Mouse (Mus musculus) limb, embryonic 12.5 days (tissue): Measurements from ENCODE around the gene Lrig1. TPM values are rescaled to one million over a fixed set of nuclear protein-coding genes. Genes with fewer than 3 reads are reported as not detected.

Experiments
- ATAC-seq: fragments of 200-750 bp; cut with Nextera tagmentation; 2 replicates; pipeline ENCODE4 v1.8.0; 2017; ENCODE audit warnings: low read depth, moderate TSS enrichment; ENCODE audit not compliant: insufficient number of reproducible peaks, insufficient read depth, low FRiP score, low TSS enrichment
- H3K27ac ChIP-seq: fragments of 300-500 bp; sonication (generic); 2 replicates; pipeline ENCODE4 v1.5.1; 2016; ENCODE audit warnings: mild to moderate bottlenecking, moderate library complexity
- H3K27me3 ChIP-seq: fragments of 300-500 bp; sonication (generic); 2 replicates; pipeline ENCODE4 v1.6.1; 2016; ENCODE audit warnings: mild to moderate bottlenecking, moderate library complexity
- H3K36me3 ChIP-seq: fragments of 300-500 bp; sonication (generic); 2 replicates; pipeline ENCODE4 v1.6.1; 2016; ENCODE audit warnings: mild to moderate bottlenecking, moderate library complexity
- H3K4me1 ChIP-seq: fragments of 300-500 bp; sonication (generic); replicated peaks from 2 replicates; pipeline ENCODE4 v1.6.1; 2016
- H3K4me2 ChIP-seq: fragments of 300-500 bp; sonication (generic); 2 replicates; pipeline ENCODE4 v1.6.1; 2016; ENCODE audit warnings: mild to moderate bottlenecking, moderate library complexity
- H3K4me3 ChIP-seq: fragments of 300-500 bp; sonication (generic); replicated peaks from 2 replicates; pipeline ENCODE4 v1.5.1; 2016; ENCODE audit warnings: mild to moderate bottlenecking
- H3K9ac ChIP-seq: fragments of 300-500 bp; sonication (generic); replicated peaks from 2 replicates; pipeline ENCODE4 v1.6.1; 2016; ENCODE audit warnings: mild to moderate bottlenecking, moderate library complexity
- H3K9me3 ChIP-seq: fragments of 300-500 bp; sonication (generic); 2 replicates; pipeline ENCODE4 v1.6.1; 2016; ENCODE audit warnings: mild to moderate bottlenecking, moderate library complexity
- WGBS: fragments of 180-500 bp; shearing (Covaris S2); methylation state at CpG from one replicate; pipeline ENCODE4 v1.1.7; 2016; 5-methylcytosine and 5-hydroxymethylcytosine counted together
- polyA plus RNA-seq: library from polyadenylated mRNA; unstranded; fragments of >200 nt; fragmentation: Nextera tagmentation; extraction: Ambion mirVana; gene quantifications from 2 replicates; pipeline ENCODE4 v1.2.1, GENCODE M21; 2016

Gene Lrig1
- polyA plus RNA-seq, 1 experiment from 2014 or later, result 20.5 TPM

- Histone ChIP-seq H3K9me3 (no peaks in the 10 kb centered on the region), H3K27me3 (no peaks in the 10 kb centered on the region; the same call in 1 of the 2 replicates), H3K36me3 (no peaks in the 10 kb centered on the region), H3K9ac (no peak overlapping the region), H3K4me2 (no peak overlapping the region), H3K4me3 (no peak overlapping the region), H3K27ac (no peak overlapping the region), H3K4me1 (peaks cover 83% of the 10 kb centered on the region)
- ATAC-seq, result no peak
- WGBS, result 53% methylated on average over 13 of the region's 13 CpGs
Measured at GRCm38 (mm10) chr6:94684844-94685557, 15.0 kb downstream of the Lrig1 start.

- no peaks in the 10 kb centered on the region for H3K9me3 ChIP-seq
- H3K27ac ChIP-seq, result 0 out of 2 replicates have a peak overlapping the region, but pooled peaks have one; percentile 25
- 69% methylated on average over 3 of the region's 3 CpGs for WGBS
- no peak overlapping the region for H3K9ac ChIP-seq
- no peak for ATAC-seq
- H3K27me3 ChIP-seq, result no peaks in the 10 kb centered on the region; the same call in 1 of the 2 replicates
- H3K4me3 ChIP-seq, result no peak overlapping the region
- H3K4me2 ChIP-seq, result no peak overlapping the region
- no peaks in the 10 kb centered on the region for H3K36me3 ChIP-seq
- peaks cover 82% of the 10 kb centered on the region for H3K4me1 ChIP-seq
Measured at GRCm38 (mm10) chr6:94683701-94684100, 16.3 kb downstream of the Lrig1 start.

- no peaks in the 10 kb centered on the region for H3K9me3 ChIP-seq
- H3K4me1 ChIP-seq, result peaks cover 85% of the 10 kb centered on the region
- H3K27ac ChIP-seq, result peak overlapping the region; percentile 56; the same call in 1 of the 2 replicates
- no peaks in the 10 kb centered on the region; the same call in 1 of the 2 replicates for H3K27me3 ChIP-seq
- no peak overlapping the region for H3K4me3 ChIP-seq
- H3K9ac ChIP-seq, result no peak overlapping the region
- no peaks in the 10 kb centered on the region for H3K36me3 ChIP-seq
- peak overlapping the region; percentile 14; the same call in 1 of the 2 replicates for H3K4me2 ChIP-seq
- ATAC-seq, result no peak
- WGBS, result 49% methylated on average over 6 of the region's 6 CpGs
Measured at GRCm38 (mm10) chr6:94682270-94682618, 17.7 kb downstream of the Lrig1 start.

GRCm38 (mm10) chr6:94681446-94682269 is 18.3 kb downstream of the Lrig1 start:
- H3K9ac ChIP-seq, result no peak overlapping the region

GRCm38 (mm10) chr6:94680760-94681445 is 19.1 kb downstream of the Lrig1 start:
- no peak for ATAC-seq
- 22% methylated on average over 5 of the region's 5 CpGs for WGBS

More at GRCm38 (mm10) chr6:94681446-94682269, 18.3 kb downstream of the Lrig1 start:
- Histone ChIP-seq H3K27me3 (peaks cover 4% of the 10 kb centered on the region; the same call in 1 of the 2 replicates), H3K4me3 (no peak overlapping the region), H3K27ac (peak overlapping the region; percentile 56; the same call in 1 of the 2 replicates), H3K36me3 (no peaks in the 10 kb centered on the region), H3K4me2 (peak overlapping the region; percentile 14; the same call in 1 of the 2 replicates), H3K4me1 (peaks cover 85% of the 10 kb centered on the region), H3K9me3 (no peaks in the 10 kb centered on the region)
- WGBS, result 28% methylated on average over 15 of the region's 15 CpGs
- ATAC-seq, result no peak

GRCm38 (mm10) chr6:94679249-94679648 is 20.7 kb downstream of the Lrig1 start:
- Histone ChIP-seq H3K27me3 (peaks cover 5% of the 10 kb centered on the region; the same call in 1 of the 2 replicates), H3K4me1 (peaks cover 88% of the 10 kb centered on the region), H3K9ac (no peak overlapping the region), H3K4me2 (no peak overlapping the region), H3K4me3 (no peak overlapping the region), H3K27ac (peak overlapping the region; percentile 76; the same call in 1 of the 2 replicates), H3K9me3 (no peaks in the 10 kb centered on the region), H3K36me3 (no peaks in the 10 kb centered on the region)
- ATAC-seq, result no peak
- 78% methylated on average over 1 of the region's 1 CpGs for WGBS

More at GRCm38 (mm10) chr6:94680760-94681445, 19.1 kb downstream of the Lrig1 start:
- Histone ChIP-seq H3K4me1 (peaks cover 87% of the 10 kb centered on the region), H3K9ac (no peak overlapping the region), H3K27ac (no peak overlapping the region), H3K4me3 (no peak overlapping the region), H3K9me3 (no peaks in the 10 kb centered on the region), H3K4me2 (no peak overlapping the region), H3K36me3 (no peaks in the 10 kb centered on the region), H3K27me3 (peaks cover 5% of the 10 kb centered on the region; the same call in 1 of the 2 replicates)

- H3K27me3 ChIP-seq, result peaks cover 5% of the 10 kb centered on the region; the same call in 1 of the 2 replicates
- peaks cover 88% of the 10 kb centered on the region for H3K4me1 ChIP-seq
- 3% methylated on average over 6 of the region's 6 CpGs for WGBS
- H3K27ac ChIP-seq, result peak overlapping the region; percentile 76
- no peak for ATAC-seq
- no peak overlapping the region for H3K9ac ChIP-seq
- H3K36me3 ChIP-seq, result no peaks in the 10 kb centered on the region
- H3K4me2 ChIP-seq, result peak overlapping the region; percentile 36
- no peak overlapping the region for H3K4me3 ChIP-seq
- H3K9me3 ChIP-seq, result no peaks in the 10 kb centered on the region
Measured at GRCm38 (mm10) chr6:94678377-94679164, 21.4 kb downstream of the Lrig1 start.

GRCm38 (mm10) chr6:94677448-94677847 is 22.5 kb downstream of the Lrig1 start:
- H3K4me2 ChIP-seq, result peak overlapping the region; percentile 36

GRCm38 (mm10) chr6:94676840-94677239 is 23.1 kb downstream of the Lrig1 start:
- H3K27ac ChIP-seq, result peak overlapping the region; percentile 69; the same call in 1 of the 2 replicates
- no peak for ATAC-seq
- no peak overlapping the region; the same call in 1 of the 2 replicates for H3K9ac ChIP-seq
- H3K4me2 ChIP-seq, result peak overlapping the region; percentile 36
- no peak overlapping the region for H3K4me3 ChIP-seq
- no peaks in the 10 kb centered on the region for H3K36me3 ChIP-seq
- H3K4me1 ChIP-seq, result peaks cover 87% of the 10 kb centered on the region
- H3K9me3 ChIP-seq, result no peaks in the 10 kb centered on the region
- 53% methylated on average over 3 of the region's 3 CpGs for WGBS
- peaks cover 7% of the 10 kb centered on the region; the same call in 1 of the 2 replicates for H3K27me3 ChIP-seq

More at GRCm38 (mm10) chr6:94677448-94677847, 22.5 kb downstream of the Lrig1 start:
- Histone ChIP-seq H3K4me3 (no peak overlapping the region), H3K36me3 (no peaks in the 10 kb centered on the region), H3K4me1 (peaks cover 88% of the 10 kb centered on the region), H3K27ac (peak overlapping the region; percentile 69; the same call in 1 of the 2 replicates), H3K27me3 (peaks cover 5% of the 10 kb centered on the region; the same call in 1 of the 2 replicates), H3K9ac (no peak overlapping the region), H3K9me3 (no peaks in the 10 kb centered on the region)
- peak; percentile 30; the same call in 1 of the 2 replicates for ATAC-seq
- WGBS, result 11% methylated on average over 3 of the region's 3 CpGs

GRCm38 (mm10) chr6:94676300-94676699 is 23.7 kb downstream of the Lrig1 start:
- H3K4me2 ChIP-seq, result peak overlapping the region; percentile 6; the same call in 1 of the 2 replicates
- H3K4me3 ChIP-seq, result no peak overlapping the region
- ATAC-seq, result no peak
- H3K27me3 ChIP-seq, result peaks cover 9% of the 10 kb centered on the region; the same call in 1 of the 2 replicates
- no peak overlapping the region for H3K9ac ChIP-seq
- 33% methylated on average over 7 of the region's 7 CpGs for WGBS
- H3K4me1 ChIP-seq, result peaks cover 87% of the 10 kb centered on the region
- H3K9me3 ChIP-seq, result no peaks in the 10 kb centered on the region
- H3K27ac ChIP-seq, result no peak overlapping the region
- H3K36me3 ChIP-seq, result no peaks in the 10 kb centered on the region
